Mouse (Mus musculus) embryo, embryonic 11.5 days (tissue): ENCODE data around the gene Duoxa1.
"Not testable (repeated sequence)": the region's sequence is repeated elsewhere in the genome, so short reads cannot be mapped to it uniquely, and the experiment has no call there.

Experiments used
- DNase-seq: peaks from one replicate; pipeline ENCODE4 v3.0.0-alpha.2; 2012; ENCODE audit warnings: low read depth, low spot score

Duoxa1 gene

DNA sequence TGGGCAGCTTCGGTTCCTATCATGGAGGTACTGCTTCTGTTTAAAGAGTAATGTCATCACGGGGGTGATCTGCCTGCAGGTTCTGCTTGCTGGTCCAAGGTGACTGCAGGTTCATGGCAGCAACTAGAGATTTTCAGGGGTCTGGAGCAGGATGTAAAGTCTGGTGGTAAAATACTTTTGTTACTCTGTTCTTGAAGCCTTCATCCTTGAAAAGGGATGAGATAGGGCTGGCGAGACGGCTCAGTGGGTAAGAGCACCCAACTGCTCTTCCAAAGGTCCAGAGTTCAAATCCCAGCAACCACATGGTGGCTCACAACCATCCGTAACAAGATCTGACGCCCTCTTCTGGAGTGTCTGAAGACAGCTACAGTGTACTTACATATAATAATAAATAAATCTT is 16.8 kb upstream of the Duoxa1 start:
- DNase-seq, result not testable (repeated sequence)

DNA sequence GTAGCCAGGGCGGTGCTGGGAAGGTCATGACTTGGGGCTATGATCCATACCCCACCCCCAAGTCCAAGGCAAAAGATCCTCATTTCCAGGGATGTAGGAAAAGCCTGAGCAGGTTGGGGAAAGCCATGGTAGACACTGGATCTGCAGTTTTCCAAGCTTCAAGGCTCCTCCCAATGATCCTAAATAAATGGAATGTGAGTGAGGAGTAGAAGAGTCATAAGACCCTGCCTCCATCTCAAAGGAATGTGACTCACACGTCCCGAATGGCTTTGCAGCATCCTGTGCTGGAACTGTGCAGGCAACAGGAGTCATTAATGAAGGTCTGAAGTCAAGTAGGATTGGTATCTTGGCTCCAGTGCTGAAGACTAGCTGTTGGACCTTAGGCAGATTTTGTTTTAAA is 14.5 kb upstream of the Duoxa1 start:
- no peak for DNase-seq

DNA sequence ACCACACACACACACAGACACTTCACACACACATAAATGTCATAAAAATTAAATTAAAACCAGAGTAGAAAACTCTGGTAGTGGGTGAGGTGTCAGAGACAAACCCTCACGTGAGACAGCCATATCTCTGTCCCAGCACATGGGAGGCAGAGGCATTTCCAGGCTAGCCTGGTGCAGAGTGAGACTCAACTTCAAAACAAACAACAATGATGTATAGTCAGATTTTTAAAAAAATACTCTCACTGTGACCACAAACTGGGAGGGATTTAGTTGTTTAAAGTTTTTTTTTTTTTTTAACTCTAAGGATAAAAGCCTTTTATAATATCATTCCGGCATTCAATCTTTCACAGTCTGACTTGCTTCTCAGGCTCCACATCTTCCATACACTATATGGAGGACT is 11.8 kb upstream of the Duoxa1 start:
- no peak for DNase-seq

DNA sequence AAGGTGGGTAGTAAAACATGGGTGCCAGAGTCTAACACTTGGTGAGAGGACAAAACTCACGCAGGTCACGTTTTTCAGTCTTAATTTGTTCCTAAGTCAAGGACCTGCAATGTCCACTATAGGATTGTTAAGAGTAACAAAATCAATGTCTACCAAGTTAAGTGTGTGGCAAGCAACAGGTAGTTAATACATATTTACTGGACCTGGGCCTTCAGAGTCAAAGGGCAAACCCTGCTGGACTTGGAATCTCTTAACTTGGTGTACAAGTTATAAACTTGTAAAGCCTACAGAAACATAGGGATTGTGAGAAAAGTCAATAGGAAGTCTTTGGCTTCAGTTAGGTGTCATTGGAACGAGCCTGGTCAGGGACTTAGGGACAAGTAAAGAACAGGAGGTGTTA is 11.1 kb upstream of the Duoxa1 start:
- DNase-seq, result no peak

DNA sequence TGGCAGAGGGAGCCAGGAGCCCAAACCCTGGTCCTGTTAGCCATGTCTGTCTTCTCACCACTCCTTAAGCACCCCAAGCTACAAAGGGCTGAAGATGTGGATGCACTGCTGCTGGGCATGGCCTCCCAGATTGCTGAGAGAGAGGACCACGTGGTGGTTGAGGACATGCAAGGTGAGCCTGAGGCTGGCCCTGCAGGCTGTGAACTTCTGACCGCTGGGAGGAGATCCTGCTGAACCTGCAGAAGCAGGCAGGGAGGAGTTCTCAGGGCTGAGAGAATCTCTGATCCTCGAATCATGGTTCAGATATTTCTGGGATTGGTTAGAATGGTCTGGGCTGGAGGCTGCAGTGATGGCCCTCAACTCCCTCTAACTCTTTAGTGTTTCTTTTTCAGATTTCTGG is 10.4 kb upstream of the Duoxa1 start:
- DNase-seq, result no peak

DNA sequence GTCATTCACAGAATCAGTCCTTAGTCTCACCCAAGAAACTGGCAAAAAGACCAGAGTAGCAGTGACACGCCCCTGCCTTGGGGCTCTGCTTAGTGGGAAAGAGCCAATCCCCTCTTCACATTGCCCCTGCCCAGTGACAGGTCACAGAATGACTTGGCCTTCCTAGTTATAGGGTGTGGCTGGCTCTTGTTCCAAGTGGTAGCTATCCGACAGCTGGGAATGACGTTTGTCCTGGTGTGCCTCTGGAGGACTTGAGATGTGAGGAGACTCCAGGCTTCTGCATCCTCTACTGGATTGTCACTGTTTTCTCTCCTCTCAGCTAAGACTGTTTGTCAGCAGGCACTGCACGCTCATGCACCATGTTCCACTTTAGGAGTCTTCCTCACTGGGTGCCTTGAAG is 3.9 kb upstream of the Duoxa1 start:
- DNase-seq, result no peak

DNA sequence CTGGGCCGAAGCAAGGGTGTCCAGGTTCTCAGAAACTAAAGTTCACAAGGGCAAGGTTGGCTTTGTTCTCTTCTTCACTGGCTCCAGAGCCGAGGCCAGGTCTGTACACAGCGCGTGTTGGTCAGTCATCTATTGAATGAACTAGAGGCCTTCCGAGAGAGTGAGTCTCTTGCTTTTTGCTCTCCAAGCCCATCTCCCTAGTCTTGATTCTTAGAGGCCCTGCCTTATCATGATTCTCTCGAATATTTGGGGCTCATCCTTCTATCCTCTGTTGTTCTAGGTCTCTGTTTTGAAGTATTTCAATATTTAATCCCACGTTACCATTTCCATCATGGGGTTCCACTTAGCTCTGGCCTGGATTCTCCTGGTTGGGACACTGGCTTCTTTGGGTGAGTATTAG is 1.8 kb upstream of the Duoxa1 start, which contains the start of gene Duox1:
Duox1 (plus strand) TSS at position 301 of the 400 bp plus-strand sequence.
- DNase-seq, result no peak

DNA sequence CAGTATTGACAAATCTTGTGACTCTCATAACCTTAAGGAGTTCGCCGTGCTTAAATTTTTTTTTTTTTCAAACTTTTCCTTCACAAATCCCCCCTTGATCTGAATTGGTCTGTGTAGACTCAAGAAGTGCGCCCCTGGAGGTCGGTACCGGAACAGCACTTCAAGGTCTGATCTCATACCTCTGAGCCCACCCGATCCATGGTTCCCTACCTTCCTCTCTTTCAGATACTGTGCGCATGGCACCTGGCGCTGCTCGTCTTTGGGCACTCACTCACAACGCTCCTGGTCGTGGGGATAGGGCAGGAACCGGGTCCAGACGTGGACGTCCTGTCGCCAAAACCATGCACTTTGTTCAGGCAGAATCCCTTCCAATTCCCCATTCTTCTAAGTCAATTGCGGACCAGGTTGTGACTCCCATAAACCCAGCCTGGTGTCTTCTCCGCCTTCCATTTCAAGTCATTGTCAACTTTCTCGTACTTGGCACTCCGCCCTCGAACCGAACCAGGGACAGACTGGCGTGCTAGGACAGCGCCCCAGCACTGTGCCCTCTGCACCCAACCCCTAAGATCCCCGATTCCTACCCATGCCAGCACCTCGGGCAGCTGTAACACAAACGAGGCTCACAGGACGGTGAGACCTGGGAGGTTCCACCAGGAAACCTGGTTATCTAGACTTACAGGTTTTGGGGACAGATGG is 660 bp downstream of the Duoxa1 start:
- DNase-seq, result peak; percentile 54

DNA sequence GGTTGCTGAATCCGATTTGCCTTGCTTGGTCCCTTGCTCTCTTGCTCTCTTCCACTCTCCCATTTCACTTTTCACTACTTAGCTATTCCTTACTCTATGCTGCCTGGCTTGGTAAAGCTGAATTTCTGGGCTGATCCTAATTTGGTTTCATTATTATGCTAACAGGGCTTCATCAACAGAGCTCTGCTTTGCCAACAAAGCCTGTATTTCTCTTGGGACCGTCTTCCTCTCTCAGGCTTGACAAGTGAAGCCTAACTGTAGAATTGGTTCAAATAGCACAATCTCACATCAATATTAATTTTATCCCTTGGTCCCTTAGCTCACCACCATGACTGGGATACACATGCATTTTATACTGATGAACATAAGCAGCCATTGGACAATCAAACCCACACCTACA is 2.0 kb downstream of the Duoxa1 start:
- DNase-seq, result no peak

DNA sequence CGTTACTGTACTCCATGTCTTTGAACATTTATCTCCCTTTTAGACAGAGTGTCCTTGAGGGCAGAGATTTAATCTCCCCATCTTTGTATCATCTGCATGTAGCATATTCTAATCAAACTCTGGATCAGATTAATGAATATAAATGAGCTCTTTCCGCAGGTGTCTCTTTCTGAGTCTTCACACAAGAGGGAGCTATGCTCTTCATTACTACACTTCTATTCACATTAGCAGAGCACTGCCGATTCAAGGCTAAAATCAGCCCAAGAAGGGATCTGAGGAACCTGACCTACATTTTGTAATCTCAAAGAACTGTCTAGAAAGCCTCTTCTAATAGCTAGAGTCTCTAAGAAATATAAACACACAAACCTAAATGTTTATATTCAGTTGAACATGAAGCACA is 3.9 kb downstream of the Duoxa1 start:
- no peak for DNase-seq

DNA sequence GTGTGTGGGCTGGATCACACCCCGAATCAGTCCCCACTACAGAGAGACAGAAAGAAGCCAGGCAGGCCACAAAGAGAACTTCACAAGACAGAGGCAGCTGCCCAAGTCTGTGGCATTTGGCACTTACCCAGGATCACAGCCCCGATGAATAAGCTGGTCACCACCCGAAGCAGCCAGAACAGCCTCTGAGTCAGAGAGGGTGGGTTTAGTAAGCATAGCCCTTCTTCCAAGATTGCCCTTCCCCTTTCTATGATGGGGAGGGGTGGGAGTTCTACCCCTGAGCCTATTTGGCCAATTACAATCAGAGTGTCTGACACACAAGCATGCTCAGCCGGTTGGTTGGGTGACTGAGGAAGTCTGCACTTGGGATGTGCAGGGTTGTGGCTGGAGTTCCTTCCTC is 7.3 kb downstream of the Duoxa1 start:
- DNase-seq, result no peak

DNA sequence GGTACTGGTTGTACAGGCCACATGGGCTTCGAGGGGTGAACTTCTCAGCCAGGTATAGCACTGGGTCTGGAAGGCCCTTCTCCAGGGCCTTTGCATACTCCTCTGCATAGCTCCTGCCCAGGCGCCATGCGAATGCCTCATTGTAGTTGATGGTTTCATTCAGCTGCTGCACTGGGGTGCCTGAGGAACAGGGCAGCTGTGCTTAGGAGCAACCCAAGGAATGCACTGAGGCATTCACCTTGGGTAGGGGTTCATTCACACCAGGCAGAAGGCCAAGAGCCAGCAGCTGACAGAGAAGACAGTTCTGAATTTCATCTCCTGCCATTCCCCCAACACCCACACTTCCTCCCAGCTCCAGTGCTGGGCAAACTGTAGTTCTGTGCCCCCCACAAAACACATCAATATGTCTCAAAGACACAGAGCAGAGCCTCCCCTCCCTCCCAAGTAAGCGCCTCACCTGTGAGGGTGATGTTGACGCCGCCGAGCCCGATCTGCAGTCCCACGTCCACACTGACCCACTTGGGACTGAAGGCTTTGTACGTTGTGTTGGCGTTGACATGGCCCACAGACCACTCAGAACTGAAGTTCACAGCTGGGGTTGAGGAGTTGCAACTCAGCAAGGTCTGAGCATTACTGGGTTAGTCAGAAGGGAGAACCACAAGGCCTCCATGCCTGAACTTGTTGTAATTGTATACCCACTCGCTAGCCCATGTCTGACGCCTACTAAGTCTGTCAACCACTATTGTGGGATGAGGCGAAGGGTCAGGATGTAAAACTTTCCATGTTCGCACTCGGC is 8.2 kb downstream of the Duoxa1 start:
- no peak for DNase-seq

DNA sequence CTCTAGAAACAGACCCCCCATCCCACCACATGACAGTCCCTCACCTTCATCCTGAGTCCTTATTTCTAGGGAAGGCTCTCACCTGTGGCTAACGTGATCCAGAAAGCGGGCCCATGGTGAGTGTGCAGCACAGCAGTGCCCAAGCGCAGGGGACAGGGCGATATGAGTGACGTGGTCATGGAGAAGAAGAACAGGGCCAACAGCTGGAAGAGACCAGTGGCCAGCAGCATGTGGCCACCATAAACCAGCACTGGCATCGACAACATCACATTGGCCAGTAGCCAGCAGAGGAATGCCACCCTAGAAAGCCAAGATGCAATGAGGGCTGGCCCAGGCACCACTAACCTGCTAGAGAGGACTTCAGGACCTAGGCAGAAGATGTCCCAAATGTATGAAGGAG is 9.0 kb downstream of the Duoxa1 start:
- no peak for DNase-seq

DNA sequence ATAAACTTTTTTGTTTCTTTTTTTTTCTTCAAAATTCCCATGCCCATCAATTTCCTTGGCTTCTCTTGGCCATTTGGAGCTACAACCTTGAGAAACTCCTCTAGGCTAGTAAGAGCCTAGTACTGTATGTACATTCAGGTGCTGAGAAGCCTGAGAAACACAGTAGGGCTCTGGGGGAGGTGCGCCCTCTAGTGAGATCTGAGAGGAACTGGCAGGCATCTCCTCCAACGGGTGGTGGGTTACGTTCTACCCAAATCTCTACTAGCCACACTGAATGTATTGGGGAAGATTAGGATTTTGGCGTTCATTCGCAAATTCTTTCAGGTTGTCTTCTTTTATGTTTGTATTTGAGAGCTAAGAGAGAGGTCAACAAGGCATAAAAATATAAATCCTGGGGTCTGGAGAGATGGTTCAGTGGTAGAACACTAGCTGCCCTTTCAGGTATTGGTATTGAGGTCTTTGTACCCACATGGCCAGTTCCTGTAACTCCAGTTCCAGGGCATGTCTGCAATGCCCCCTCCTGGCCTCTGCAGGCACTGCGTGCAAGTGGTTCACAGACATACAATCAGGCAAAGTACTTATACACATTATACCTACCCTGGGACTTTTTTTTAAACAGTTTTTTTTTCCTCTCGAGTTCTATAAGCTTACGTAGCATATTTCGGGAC is 10.8 kb downstream of the Duoxa1 start:
- DNase-seq, result peak; percentile 56

DNA sequence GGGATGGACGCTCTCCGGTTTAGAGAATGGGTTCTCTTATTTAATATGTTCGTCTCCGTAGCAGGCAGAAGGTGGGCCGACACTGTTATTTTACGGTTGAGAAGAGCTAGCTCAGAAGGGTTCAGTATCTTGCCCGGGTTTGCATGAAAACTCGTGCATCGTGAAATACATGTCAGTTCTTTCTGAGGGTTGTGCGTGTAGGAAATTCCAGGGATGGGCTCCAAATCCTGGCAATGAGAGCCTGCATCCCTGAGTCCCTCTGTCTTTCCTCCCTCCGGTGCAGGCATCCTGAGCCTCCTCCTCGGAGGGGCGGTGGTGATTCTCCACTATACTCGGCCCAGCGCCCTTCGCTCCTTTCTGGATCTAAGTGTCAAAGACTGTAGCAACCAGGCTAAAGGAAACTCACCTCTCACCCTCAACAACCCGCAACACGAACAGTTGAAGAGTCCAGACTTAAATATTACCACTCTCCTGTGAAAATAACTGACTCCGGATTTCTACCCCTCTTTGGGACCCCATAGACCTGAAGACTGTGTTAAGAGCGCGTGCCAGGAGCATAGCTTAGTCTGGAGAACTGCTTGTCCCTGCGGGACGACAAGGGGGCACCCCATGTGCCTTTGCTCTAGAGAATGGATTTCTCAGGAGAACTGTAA is 11.5 kb downstream of the Duoxa1 start:
- DNase-seq, result no peak

DNA sequence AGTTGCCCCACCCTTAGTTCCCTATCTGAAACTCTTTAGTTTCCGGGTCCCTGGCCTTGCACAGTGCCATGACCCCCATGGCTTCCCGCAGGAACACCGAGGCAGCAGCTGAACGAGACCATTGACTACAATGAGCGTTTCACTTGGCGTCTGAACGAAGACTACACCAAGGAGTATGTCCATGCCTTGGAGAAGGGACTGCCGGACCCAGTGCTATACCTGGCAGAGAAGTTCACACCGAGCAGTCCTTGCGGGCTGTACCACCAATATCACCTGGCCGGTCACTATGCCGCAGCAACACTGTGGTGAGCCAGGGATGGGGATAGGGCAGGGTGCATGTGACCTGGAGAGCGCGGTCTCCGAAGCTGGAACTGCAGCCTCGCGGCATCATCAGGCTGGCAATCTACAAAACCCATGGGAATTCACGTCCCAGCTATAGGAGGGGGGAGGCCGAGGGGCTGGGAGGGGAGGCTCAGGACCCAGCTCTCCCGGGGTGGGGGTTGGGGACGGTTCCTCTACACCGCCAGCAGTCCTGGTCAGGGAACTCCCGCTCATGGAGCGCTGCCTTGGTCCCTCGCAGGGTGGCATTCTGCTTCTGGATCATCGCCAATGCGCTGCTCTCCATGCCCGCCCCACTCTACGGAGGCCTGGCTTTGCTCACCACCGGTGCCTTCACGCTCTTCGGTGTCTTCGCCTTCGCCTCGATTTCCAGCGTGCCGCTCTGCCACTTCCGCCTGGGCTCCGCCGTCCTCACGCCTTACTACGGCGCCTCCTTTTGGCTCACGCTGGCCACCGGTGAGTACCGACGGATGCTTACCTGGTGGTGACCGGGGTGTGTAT is 12.2 kb downstream of the Duoxa1 start:
- no peak for DNase-seq

DNA sequence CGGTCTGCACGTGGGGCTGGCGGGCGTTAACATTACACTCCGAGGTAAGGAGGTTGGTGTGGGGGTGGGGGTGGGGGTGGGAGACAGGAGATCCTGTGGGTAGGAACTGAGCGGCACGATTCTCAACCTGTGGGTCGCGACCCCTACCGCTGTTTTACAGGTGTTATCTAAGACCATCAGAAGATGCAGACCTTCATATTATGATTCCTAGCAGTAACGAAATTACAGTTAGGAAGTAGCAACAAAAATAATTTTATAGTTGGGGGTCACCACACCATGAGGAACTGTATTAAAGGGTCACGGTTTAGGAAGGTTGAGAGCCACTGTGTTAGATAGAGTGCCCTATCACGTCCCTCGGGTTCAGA is 12.9 kb downstream of the Duoxa1 start:
- DNase-seq, result no peak

DNA sequence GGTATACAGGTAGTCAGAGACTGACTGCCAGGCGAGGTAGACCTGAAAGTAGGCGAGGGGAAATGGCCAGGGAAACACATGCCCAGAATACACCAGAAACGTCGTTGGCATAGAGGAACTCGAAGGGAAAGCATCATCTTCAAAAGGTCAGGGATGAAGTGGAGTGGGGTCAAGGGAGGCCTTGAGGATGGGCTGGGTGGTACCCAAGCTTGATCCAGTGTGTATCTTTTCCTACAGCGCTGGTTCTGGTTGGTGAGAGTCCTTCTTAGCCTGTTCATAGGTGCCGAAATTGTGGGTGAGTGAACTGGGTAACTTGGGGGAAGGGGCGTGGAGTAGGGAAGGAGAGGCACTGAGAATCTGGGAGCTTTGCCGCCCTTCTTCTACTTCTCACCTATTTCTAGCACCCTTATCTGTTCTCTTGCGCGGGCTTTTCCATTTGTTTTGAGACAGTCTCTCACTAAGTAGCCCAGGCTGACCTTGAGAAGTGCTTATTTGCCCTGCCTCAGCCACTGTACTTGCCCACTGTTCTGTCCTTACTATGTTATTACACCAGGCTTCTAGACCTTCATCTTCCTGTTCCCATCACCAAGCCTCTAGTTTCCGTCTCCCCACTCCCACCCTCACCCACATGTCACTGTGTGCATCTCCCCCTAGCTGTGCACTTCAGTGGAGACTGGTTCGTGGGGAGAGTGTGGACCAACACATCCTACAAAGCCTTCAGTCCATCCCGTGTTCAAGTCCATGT is 13.4 kb downstream of the Duoxa1 start:
- no peak for DNase-seq

DNA sequence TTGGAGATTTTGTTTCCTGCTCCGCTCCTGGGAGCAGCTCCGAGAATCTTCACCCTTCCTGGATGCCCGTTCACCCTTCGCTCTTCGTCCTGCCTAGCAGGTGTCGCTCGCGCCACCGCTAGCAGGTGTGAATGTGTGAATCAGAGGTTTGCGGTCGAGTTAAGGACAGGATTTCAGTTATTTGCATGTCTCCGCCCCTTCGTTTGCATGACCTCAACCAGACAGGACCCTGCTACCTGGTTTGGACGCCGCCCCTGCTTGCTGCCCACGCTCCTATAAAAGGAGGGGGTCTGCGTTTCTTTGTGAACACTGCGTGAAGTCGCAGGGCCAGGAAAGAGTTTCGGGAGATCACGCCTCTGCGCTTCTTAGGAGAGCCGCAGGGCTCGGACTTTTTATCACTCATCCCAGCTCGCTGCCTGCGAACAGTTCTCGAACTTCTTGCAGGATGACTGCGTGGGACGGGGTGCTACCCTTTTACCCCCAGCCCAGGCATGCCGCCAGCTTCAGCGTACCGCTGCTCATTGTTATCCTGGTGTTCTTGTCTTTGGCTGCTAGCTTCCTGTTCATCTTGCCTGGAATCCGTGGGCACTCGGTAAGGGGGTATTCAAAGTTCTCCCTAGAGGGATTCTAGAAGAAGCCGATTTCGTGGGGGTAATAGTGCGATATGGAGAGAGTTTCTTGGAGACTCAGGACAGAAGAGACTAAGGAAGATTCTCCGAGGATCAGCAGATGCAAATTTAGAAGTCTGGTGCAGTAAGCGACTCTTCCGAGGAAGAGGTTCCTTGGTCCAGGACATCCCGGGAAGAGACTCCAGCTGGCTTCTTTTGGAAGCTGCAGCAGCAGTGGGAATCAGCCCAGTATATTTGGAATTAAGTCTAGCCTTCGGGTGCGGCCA is 14.7 kb downstream of the Duoxa1 start, which contains the start of gene Duoxa2:
Duoxa2 (plus strand) TSS at position 305 of the 895 bp plus-strand sequence.
- DNase-seq, result no peak
